Mouse (Mus musculus) myocyte (in vitro differentiated cells): ENCODE measurements at regions not wholly inside any gene's neighbourhood (a gene's known extent, or its start where the extent isn't known, plus 50 kb on each side); places are given as distances from the start of the nearest gene placed in this dataset.

Experiments used
- H3K27me3 ChIP-seq: one replicate; pipeline ENCODE4 v1.6.1; 2011; ENCODE audit not compliant: control insufficient read depth, insufficient read depth, insufficient read length
- H3K36me3 ChIP-seq: one replicate; pipeline ENCODE4 v1.6.1; 2011; ENCODE audit not compliant: control insufficient read depth, insufficient read depth
- H3K4me2 ChIP-seq: one replicate; pipeline ENCODE4 v1.6.1; 2011; ENCODE audit warnings: low read depth, control low read depth
- H3K4me3 ChIP-seq: one replicate; pipeline ENCODE4 v1.5.1; 2011; ENCODE audit warnings: mild to moderate bottlenecking, control low read depth, moderate library complexity
- H3K79me2 ChIP-seq: one replicate; pipeline ENCODE4 v1.6.1; 2011; ENCODE audit not compliant: control insufficient read depth, insufficient read depth
- H3ac ChIP-seq: one replicate; pipeline ENCODE4 v1.6.1; 2011; ENCODE audit not compliant: control insufficient read depth, insufficient read length
- CEBPB ChIP-seq: IDR thresholded peaks from 2 replicates; pipeline ENCODE4 v1.6.1; 2011; ENCODE audit warnings: mild to moderate bottlenecking, moderate library complexity; ENCODE audit not compliant: poor library complexity, insufficient read depth, severe bottlenecking
- E2F4 ChIP-seq: IDR thresholded peaks from one replicate; pipeline ENCODE4 v1.6.1; 2011; ENCODE audit warnings: mild to moderate bottlenecking, control low read depth, moderate library complexity; ENCODE audit not compliant: insufficient read depth
- MAX ChIP-seq: IDR thresholded peaks from one replicate; pipeline ENCODE4 v1.6.1; 2011; ENCODE audit warnings: low read depth, mild to moderate bottlenecking, control low read depth
- MYOD1 ChIP-seq, 3 experiments: IDR thresholded peaks; one replicate each; pipeline ENCODE4 v1.6.1; 2011; ENCODE audit warnings: control low read depth in 2 of 3, low read depth in 2 of 3, mild to moderate bottlenecking in 2 of 3, moderate library complexity in 1 of 3; ENCODE audit not compliant: insufficient read length in 2 of 3, control insufficient read depth in 1 of 3
- MYOG ChIP-seq, 3 experiments: IDR thresholded peaks; one replicate each; pipeline ENCODE4 v1.6.1; 2011; ENCODE audit warnings: control low read depth in 2 of 3, low read depth in 2 of 3, mild to moderate bottlenecking in 2 of 3; ENCODE audit not compliant: insufficient read length in 2 of 3, control insufficient read depth in 1 of 3, insufficient read depth in 1 of 3
- POLR2A ChIP-seq: IDR thresholded peaks from one replicate; pipeline ENCODE4 v1.6.1; 2011; ENCODE audit warnings: low read depth, mild to moderate bottlenecking, control low read depth, moderate library complexity; ENCODE audit not compliant: insufficient read length
- POLR2AphosphoS2 ChIP-seq: IDR thresholded peaks from one replicate; pipeline ENCODE4 v1.6.1; 2011; ENCODE audit warnings: low read depth, control low read depth; ENCODE audit not compliant: insufficient read length
- REST ChIP-seq: IDR thresholded peaks from one replicate; pipeline ENCODE4 v1.6.1; 2011; ENCODE audit warnings: mild to moderate bottlenecking, control low read depth, moderate library complexity; ENCODE audit not compliant: insufficient read depth, insufficient read length
- SRF ChIP-seq: IDR thresholded peaks from one replicate; pipeline ENCODE4 v1.6.1; 2011; ENCODE audit warnings: low read depth; ENCODE audit not compliant: control insufficient read depth, insufficient read length
- TCF12 ChIP-seq: IDR thresholded peaks from one replicate; pipeline ENCODE4 v1.6.1; 2011; ENCODE audit warnings: mild to moderate bottlenecking, control low read depth; ENCODE audit not compliant: poor library complexity, insufficient read depth, severe bottlenecking
- TCF3 ChIP-seq: IDR thresholded peaks from one replicate; pipeline ENCODE4 v1.6.1; 2011; ENCODE audit warnings: low read depth, control low read depth; ENCODE audit not compliant: insufficient read length
- USF1 ChIP-seq: IDR thresholded peaks from one replicate; pipeline ENCODE4 v1.6.1; 2011; ENCODE audit warnings: low read depth, mild to moderate bottlenecking, control low read depth, moderate library complexity

- Histone ChIP-seq H3K79me2 (no peaks in the 10 kb centered on the region), H3K27me3 (no peaks in the 10 kb centered on the region), H3K4me2 (no peak overlapping the region), H3K4me3 (no peak overlapping the region), H3ac (no peak overlapping the region), H3K36me3 (no peaks in the 10 kb centered on the region)
- TF ChIP-seq SRF, result no peak
- no peak for TF ChIP-seq MAX
- no peak for TF ChIP-seq TCF3
- TF ChIP-seq MYOD1 (IDR thresholded peaks at IDR 0.05; ENCODE audit: control insufficient read depth in 1 of 3, insufficient read length in 2 of 3, low read depth in 2 of 3), result no peak
- TF ChIP-seq REST, result no peak
- TF ChIP-seq POLR2AphosphoS2, result no peak
- no peak for TF ChIP-seq MYOG (IDR thresholded peaks at IDR 0.05; ENCODE audit: control insufficient read depth in 1 of 3, insufficient read depth in 1 of 3, insufficient read length in 2 of 3, low read depth in 2 of 3)
- TF ChIP-seq TCF12, result no peak
- no peak for TF ChIP-seq USF1
- TF ChIP-seq E2F4, result no peak
- no peak for TF ChIP-seq CEBPB
- no peak for TF ChIP-seq POLR2A
Observed at GRCm38 (mm10) chr13:32410065-32410464, 71.5 kb upstream of the Gmds start.

DNA sequence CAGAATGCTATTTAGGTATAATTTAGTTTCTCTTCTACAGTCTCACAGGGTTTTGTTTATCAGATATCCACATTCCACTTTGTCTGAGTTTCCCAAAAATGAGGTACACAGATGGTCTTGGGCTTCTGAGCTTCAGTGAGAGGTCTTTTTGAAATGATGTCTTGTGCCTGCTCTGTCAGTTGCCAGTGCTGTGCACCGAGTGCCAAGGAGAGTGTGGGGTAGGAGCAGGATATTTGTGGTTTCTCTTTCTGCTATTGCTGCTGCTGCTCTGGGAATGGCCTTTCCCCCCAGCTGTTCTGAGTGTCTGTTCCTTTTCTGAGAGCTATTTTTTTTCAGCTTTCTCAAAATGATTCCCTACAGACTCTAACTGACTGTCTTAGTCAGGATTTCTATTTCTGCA, 60.1 kb upstream of the Gmds start:
- H3K27me3 ChIP-seq, result no peaks in the 10 kb centered on the region
- no peaks in the 10 kb centered on the region for H3K79me2 ChIP-seq
- no peak overlapping the region for H3ac ChIP-seq
- TF ChIP-seq TCF12 (no peak), POLR2AphosphoS2 (no peak), TCF3 (no peak), SRF (no peak), MYOG (IDR thresholded peaks at IDR 0.05; ENCODE audit: control insufficient read depth in 1 of 3, insufficient read depth in 1 of 3, insufficient read length in 2 of 3, low read depth in 2 of 3) (peak in 2 of 3 experiments; percentile 26 to 27), POLR2A (no peak), MYOD1 (IDR thresholded peaks at IDR 0.05; ENCODE audit: control insufficient read depth in 1 of 3, insufficient read length in 2 of 3, low read depth in 2 of 3) (peak in 1 of 3 experiments; percentile 37), CEBPB (no peak)
- H3K36me3 ChIP-seq, result no peaks in the 10 kb centered on the region
- no peak overlapping the region for H3K4me3 ChIP-seq
- H3K4me2 ChIP-seq, result peak overlapping the region; percentile 54
